Comparison of ENCODE assay signal across 8 mouse cellular contexts in genomic region chr11:6405591-6406081, GRCm38 (mm10). TPM values are rescaled to one million over a fixed set of nuclear protein-coding genes. Genes with fewer than 3 reads are reported as not detected.
DNase-seq lines count a peak whose midpoint lies in the region.

No protein-coding gene starts in this region.

- intact Hi-C loops in heart, postnatal 10 days (cut with DNase I) = no loop called here

- DNase-seq in adrenal gland, adult (ENCODE audit: inconsistent age in 2 of 2, low spot score in 1 of 2) = peak; percentile 56 to 84
- no peak for DNase-seq in adrenal gland, adult 8-10 months
- peak; percentile 42 to 56 for DNase-seq in right cerebral cortex, adult 2 months (ENCODE audit: low spot score in 2 of 2)
- DNase-seq in right cerebral cortex, postnatal 14 days = no peak
- DNase-seq in heart, postnatal 10 days = peak; percentile 68
- DNase-seq in kidney, postnatal 36 days = peak; percentile 76 to 80
- peak; percentile 40 to 53 for DNase-seq in thymus, postnatal 10 days (ENCODE audit: low spot score in 2 of 2)
- no peak for DNase-seq in left cerebral cortex, adult 18-20 months (ENCODE audit: low spot score in 2 of 2)

RNA-seq across cellular contexts. Expression of gene Ppia, which starts 9.6 kb away (rescaled TPM):
- total RNA-seq in adrenal gland, adult 8-10 months (2022) = 1,000 to 10,000 TPM; 1,457 to 1,759 (median 1,529) TPM
- 100 to 1,000 TPM; 943 to 992 TPM for total RNA-seq in heart, postnatal 10 days (2021)
- 1,000 to 10,000 TPM; 1,850 TPM for total RNA-seq in left cerebral cortex, adult 18-20 months (2021)

RNA-seq across cellular contexts. Expression of gene Zmiz2, which starts 16.8 kb away (rescaled TPM):
- 10 to 100 TPM; 51.9 to 66.8 (median 59.9) TPM for total RNA-seq in adrenal gland, adult 8-10 months (2022)
- total RNA-seq in heart, postnatal 10 days (2021) = 10 to 100 TPM; 43.2 to 44.3 TPM
- total RNA-seq in left cerebral cortex, adult 18-20 months (2021) = 100 to 1,000 TPM; 217 to 224 TPM

RNA-seq across cellular contexts. Expression of gene H2afv, which starts 38.6 kb away (rescaled TPM):
- total RNA-seq in adrenal gland, adult 8-10 months (2022) = 10 to 100 TPM; 68.9 to 84.3 (median 80.5) TPM
- 10 to 100 TPM; 73.1 to 82.9 TPM for total RNA-seq in heart, postnatal 10 days (2021)
- 10 to 100 TPM; 41.4 to 42.5 TPM for total RNA-seq in left cerebral cortex, adult 18-20 months (2021)

Comparison
In these comparisons a context has a peak if more than half of its experiments do, and no peak if none do; other contexts are left out.
1. DNase-seq: peak in adrenal gland, adult (2 of 2), right cerebral cortex, adult 2 months (2 of 2), heart, postnatal 10 days (2 of 2), kidney, postnatal 36 days (2 of 2) and thymus, postnatal 10 days (2 of 2); none in adrenal gland, adult 8-10 months (single experiment), right cerebral cortex, postnatal 14 days (single experiment) and left cerebral cortex, adult 18-20 months (0 of 2).